Mouse (Mus musculus) stomach, postnatal 0 days (tissue): Measurements from ENCODE around the gene Egflam.

Experiments
- CTCF ChIP-seq: IDR thresholded peaks from 2 replicates; pipeline ENCODE4 v1.5.1; 2016; ENCODE audit warnings: antibody characterized with exemption, low read depth, mild to moderate bottlenecking, moderate library complexity
- EP300 ChIP-seq: optimal IDR thresholded peaks from 2 replicates; pipeline ENCODE3; 2016; ENCODE audit warnings: antibody characterized with exemption

DNA sequence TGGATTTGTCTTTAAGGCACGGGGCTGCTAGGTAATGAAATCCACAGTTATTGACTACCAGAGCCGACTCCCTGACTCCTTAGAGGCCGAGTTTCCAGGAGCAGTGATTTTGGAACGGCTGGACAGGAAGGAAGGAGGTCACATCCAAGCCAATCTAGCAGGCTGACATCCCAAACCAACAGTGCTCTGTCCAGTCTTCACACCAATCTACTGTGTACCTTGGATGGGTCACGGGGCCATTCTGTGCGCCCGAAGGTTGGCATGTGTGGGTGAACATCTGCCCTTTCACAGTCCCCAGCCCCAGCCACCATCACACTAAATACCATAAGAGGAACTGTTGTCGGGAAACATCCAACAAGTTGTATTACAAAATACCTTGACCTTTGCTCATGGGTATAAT, 150.9 kb downstream of the Egflam start:
- TF ChIP-seq CTCF (no peak), EP300 (no peak)
